Mouse (Mus musculus): ENCODE data around the gene CN725425.

The CN725425 gene

GRCm38 (mm10) chr15:91206518-91206917, 7.2 kb downstream of the CN725425 start:
- WGBS: 90% methylated on average over 5 of the region's 5 CpGs

GRCm38 (mm10) chr15:91237294-91237693, 38.0 kb downstream of the CN725425 start:
- 79% methylated on average over 5 of the region's 5 CpGs for WGBS

DNA sequence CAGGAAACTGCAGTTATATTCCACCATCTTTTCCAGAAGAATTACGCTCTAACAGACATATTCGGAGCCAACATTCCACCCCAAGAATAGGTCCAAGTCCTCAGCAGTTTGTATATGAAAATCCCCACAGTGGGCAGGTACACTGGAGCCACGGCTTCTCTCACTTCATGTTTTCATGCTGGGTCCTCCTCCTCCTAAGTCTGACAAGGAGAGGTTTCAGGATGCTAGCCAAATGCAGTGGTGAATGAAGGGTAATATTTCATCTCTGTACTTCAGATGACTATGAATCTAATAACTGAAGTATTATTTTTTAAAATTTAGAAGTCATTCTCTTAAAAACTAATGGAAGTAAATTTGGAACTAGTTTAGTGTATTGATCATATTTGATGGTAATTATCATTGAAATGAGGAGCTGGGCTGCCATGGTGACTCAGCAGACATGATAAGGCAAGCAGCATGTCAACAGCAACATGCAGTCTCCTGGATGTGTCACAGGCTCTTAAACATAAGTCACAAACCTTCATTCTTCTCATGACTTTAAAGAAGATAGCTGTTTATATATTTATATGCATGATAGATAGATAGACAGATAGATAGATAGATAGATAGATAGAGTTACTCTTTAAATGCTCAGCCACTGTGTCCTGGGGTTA, 41.5 kb downstream of the CN725425 start:
- 92% methylated on average over 3 of the region's 3 CpGs for WGBS

DNA sequence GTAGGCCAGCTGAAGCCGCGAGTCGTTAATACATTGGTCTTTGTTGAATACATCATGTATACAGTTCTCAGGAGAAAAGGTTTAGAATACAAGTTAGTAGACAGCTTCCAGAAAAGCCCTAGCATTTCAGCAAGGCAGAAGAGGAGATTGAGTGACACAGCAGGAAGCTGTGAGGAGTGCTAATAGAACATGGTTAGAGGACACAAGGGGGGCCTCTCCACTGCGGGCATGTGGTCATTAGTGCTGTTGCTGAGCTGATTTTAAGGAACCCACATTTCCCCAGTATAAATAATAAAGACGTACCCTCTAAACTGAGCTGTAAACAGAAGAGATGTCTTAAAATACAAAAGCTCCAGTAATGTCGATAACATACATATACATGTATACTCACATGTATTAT, 51.5 kb downstream of the CN725425 start:
- 66% methylated on average over 6 of the region's 6 CpGs for WGBS

DNA sequence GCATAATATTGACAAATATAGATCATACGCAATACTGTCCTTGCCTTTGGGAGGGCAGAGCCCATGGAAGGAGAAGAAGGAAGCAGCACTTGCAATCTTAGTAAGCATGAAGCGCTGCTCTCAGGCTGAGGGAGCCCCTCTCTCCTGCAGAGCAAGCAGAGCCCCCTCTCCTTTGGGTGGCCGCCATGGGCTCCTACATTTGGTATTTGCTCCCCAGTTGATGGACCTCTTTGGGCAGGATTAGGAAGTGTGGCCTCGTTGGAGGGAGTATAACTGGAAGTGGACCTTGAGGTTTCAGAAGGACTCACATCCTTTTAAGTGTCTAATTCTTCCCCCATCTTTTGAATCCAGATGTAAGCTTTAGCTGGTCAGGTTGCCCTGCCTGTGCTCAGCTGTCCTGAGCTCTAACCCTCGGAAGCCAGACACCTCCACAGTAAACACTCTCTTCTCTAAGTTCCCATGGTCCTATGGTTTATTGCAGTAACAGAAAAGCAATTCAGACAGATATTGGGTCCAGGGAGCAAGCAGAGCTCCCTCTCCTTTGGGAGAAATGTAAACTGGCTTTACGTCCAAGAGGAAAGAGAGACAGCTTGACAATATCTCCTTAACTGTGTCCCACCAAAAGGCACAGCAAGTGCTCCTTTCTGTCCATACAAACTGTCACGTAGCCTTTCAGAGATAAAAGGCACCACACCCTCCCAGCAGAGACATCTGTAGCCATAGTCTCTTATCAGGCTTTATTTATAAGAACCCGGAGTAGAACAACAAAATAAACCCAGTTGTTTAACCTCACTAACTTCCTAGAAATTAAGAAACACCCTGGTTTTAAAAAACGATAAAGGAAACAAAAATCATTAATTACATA, 52.5 kb downstream of the CN725425 start:
- 80% methylated on average over 9 of the region's 9 CpGs for WGBS

DNA sequence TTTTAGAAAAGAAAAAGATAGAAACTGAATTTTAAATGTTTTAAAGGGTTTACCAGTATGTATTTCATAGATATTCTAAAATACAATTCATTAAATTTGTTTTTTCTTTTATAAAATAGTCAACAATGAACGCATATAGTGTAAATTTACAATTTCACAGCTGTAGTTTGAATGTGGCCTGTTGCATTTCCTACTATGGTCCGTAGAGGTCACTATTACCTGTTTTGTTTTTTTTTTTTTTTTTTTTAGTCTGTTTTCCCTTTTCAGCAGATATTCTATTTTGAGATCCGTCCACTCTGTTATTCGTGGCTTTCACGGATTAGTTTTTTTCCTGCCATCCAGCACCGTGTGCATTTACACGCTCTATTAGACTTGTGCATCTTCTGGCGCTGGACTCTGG, 53.7 kb downstream of the CN725425 start:
- WGBS: 27% methylated on average over 8 of the region's 8 CpGs

DNA sequence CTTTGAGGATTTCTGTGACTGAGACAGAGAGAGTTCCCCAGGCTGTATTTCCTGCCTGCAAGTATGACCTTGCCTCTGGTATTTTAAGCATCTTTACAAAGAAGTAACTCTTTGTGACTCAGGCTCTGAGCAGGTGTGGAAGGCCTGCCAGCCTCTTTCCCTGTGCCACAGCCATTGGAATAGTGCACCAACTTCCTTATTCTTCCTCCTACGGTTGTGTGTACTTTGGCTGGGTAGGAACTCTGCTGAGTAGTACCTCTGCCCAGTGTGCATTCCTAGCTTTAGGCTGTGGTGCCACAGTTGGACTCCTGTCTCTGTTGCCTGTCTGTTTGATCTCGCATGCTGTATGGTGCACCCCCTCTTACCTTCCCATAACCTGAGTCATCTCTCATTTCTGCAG, 56.0 kb downstream of the CN725425 start:
- 85% methylated on average over 2 of the region's 2 CpGs for WGBS

DNA sequence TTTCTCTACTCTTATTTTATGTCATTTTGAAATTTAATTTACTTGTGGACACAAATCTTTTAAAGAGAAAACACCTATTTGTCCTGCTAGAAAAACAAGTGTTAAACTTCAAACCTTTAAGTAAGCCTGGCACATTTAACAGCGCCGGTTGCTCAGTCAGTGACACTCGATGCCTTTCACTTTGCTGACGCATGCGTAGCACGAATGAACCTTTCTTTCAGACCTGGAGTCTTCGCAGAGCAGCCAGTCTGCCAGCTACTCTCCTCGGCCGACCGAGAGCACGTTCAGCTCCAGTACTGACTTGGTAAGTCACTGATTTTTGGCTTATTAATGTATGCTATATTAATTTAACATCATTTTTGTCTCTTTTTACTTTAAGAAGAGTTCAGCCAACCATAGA, 57.8 kb downstream of the CN725425 start:
- WGBS: 78% methylated on average over 11 of the region's 11 CpGs

- 62% methylated on average over 5 of the region's 5 CpGs for WGBS
Measured at GRCm38 (mm10) chr15:91260578-91260977, 61.3 kb downstream of the CN725425 start.

DNA sequence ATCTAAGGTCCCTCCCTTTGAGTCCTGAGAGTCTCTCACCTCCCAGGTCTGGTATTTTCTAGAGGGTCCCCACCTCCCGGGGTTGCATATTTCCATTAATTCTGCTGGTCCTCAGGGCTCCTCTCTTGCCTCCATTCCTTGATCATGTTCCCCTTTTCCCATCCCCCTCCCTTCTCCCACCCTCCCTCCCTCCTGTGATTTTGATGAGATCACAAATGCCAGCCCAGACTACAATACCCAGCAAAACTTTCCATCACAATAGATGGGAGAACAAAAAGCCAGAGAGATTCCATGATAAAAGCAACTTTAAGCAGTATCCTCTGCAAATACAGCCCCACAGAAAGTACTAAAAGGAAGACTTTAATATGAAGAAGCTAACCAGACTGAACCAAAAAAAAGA, 64.6 kb downstream of the CN725425 start:
- 92% methylated on average over 1 of the region's 1 CpGs for WGBS

DNA sequence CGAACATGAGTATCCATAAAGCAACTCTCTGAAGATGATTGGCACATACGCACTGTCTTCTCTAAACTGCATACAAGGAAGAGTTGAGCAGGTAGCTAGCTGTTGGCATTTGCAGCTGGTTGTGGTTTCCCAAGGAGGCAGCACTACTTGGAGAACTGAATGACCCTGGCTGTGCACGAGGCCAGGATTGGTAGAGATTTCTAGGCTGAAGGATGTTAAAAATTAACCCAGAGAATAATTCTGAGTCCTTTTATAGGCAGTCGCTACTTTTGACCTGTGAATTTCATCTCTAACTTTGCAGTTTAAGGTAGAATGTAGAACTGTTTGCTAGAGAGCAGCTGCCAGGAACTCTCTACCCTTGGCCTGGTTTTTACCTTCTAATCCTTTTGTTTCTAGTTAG, 69.2 kb downstream of the CN725425 start:
- WGBS: 92% methylated on average over 4 of the region's 4 CpGs

DNA sequence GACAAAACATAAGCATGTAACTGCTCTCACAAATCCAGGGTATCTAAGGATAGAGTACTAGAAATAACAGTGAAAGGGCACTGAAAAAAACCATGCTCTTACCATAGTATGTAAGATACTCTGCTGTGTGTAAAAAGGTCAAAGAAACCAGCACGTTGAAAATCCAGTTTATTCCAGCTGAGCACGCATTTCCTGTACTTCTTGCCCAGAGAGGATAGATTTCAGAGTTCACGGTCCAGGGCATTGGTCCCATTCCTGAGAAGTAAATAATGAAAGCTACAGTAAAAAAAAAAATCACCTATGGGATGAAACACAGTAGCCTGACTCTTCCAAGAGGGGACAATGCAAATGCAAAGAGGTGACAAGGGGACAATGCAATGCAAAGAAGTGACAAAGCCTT, 76.7 kb downstream of the CN725425 start:
- WGBS: 71% methylated on average over 3 of the region's 3 CpGs

DNA sequence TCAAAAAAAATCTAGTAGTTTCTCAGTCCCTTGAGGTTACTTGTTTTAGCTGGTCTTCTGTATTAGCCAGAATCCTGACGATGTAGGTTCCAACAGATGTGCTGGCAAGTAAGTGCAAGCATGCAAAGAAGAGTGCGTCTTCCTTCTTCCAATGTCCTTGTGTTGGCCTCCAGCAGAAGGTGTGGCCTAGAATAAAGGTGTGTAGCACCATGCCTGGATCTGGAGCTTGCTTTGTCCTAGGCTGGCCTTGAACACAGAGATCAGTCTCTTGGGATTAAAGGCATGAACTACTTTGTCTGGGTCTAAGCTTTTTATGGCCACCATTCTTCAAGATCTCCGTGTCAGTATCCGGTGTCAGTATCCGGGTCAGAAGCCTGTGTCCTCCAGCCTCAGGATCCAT, 80.3 kb downstream of the CN725425 start:
- WGBS: 92% methylated on average over 5 of the region's 5 CpGs

DNA sequence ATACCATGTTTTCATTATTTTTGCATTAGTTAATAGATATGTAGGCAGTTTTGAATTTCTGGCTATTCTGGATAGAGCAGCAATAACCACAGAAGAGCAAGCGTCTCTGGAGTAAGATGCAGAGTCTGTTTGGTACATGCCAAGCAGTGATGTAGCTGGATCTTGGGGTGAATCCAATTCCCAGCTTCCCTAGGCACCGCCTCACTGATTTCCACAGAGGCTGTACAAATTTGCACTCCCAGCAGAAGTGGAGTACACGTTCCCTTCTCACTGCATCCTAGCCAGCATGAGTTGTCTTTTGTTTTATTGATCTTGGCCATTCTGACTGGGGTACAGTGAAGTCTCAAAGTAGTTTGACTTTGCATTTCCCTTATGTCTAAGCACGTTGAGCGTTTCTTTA, 82.2 kb downstream of the CN725425 start:
- 64% methylated on average over 5 of the region's 5 CpGs for WGBS

- WGBS: 49% methylated on average over 7 of the region's 7 CpGs
Measured at GRCm38 (mm10) chr15:91282822-91283221, 83.5 kb downstream of the CN725425 start.

DNA sequence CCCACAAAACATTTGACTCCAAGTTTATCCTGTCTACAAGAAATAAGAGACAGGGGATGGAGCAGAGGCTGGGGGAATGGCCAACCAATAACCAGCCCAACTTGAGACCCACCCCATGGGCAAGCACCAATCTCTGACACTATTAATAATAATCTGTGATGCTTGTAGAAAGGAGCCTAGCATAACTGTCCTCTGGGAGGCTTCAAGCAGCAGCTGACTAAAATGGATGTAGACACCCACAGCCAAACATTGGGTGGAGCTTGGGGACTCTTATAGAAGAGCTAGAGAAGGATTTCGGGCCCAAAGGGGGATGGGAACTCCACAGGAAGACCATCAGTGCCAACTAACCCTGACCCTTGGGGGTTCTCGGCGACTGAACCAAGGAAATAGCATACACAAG, 84.1 kb downstream of the CN725425 start:
- 54% methylated on average over 3 of the region's 3 CpGs for WGBS

- 78% methylated on average over 11 of the region's 11 CpGs for WGBS
Measured at GRCm38 (mm10) chr15:91299319-91299835, 100.1 kb downstream of the CN725425 start.

GRCm38 (mm10) chr15:91301366-91301765, 102.1 kb downstream of the CN725425 start:
- WGBS: 4% methylated on average over 3 of the region's 3 CpGs

DNA sequence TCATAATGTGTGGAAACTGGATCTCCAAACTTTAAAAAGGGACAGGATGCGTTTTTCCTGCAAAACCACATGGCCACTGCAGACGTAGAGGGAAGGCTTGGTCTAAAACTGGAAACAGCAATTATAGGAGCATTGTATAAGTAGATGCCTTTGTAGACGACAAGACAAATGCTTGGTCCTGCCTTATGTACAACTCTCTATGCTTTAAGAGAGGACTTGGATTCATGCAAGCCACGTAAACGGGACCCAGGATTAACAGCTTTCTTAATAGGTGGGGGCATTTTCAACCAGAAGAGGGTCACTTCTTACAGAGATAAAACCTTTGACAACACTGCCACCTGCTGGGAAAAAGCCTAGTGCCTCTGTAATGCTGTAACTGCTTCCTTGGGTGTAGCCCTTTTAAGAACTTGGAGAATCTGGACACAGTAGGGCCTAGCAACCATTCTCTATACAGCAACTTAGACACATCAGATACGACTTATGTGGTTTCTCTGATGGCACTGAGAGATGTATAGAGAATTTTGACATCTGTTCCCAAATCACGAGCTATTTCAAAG, 105.1 kb downstream of the CN725425 start:
- WGBS: 26% methylated on average over 7 of the region's 7 CpGs

Measured in cerebral cortex, adult 2 months (tissue).